Mouse (Mus musculus): Measurements from ENCODE around the gene Hmmr. TPM values are rescaled to one million over a fixed set of nuclear protein-coding genes. Genes with fewer than 3 reads are reported as not detected.

Gene Hmmr
- polyA plus RNA-seq, 1 experiment from 2014 or later = 5.0 TPM

GRCm38 (mm10) chr11:40693366-40693951, 39.8 kb downstream of the Hmmr start:
- no peaks in the 10 kb centered on the region for H3K36me3 ChIP-seq
- WGBS = under 1% methylated on average over 16 of the region's 16 CpGs
- peak overlapping the region; percentile 62 for H3K9ac ChIP-seq (replicated peaks)
- peaks cover 33% of the 10 kb centered on the region for H3K4me1 ChIP-seq
- peak overlapping the region; percentile 81 for H3K4me3 ChIP-seq (replicated peaks)
- H3K27ac ChIP-seq (replicated peaks) = peak overlapping the region; percentile 84
- no peaks in the 10 kb centered on the region for H3K27me3 ChIP-seq (replicated peaks)
- no peaks in the 10 kb centered on the region for H3K9me3 ChIP-seq (replicated peaks)
- ATAC-seq (ENCODE audit: low FRiP score) = no peak
- H3K4me2 ChIP-seq = peak overlapping the region; percentile 96

GRCm38 (mm10) chr11:40692511-40693365, 40.5 kb downstream of the Hmmr start:
- peak; percentile 97 for ATAC-seq (ENCODE audit: low FRiP score)
- H3K4me1 ChIP-seq = peaks cover 33% of the 10 kb centered on the region
- no peaks in the 10 kb centered on the region for H3K36me3 ChIP-seq
- H3K9me3 ChIP-seq (replicated peaks) = no peaks in the 10 kb centered on the region
- peak overlapping the region; percentile 62 for H3K9ac ChIP-seq (replicated peaks)
- H3K4me3 ChIP-seq (replicated peaks) = peak overlapping the region; percentile 81
- no peaks in the 10 kb centered on the region for H3K27me3 ChIP-seq (replicated peaks)
- WGBS = under 1% methylated on average over 36 of the region's 36 CpGs
- peak overlapping the region; percentile 96 for H3K4me2 ChIP-seq
- peak overlapping the region; percentile 84 for H3K27ac ChIP-seq (replicated peaks)

GRCm38 (mm10) chr11:40692101-40692509, 41.1 kb downstream of the Hmmr start:
- peak overlapping the region; percentile 62 for H3K9ac ChIP-seq (replicated peaks)
- peak overlapping the region; percentile 84 for H3K27ac ChIP-seq (replicated peaks)
- WGBS = under 1% methylated on average over 28 of the region's 28 CpGs
- H3K9me3 ChIP-seq (replicated peaks) = no peaks in the 10 kb centered on the region
- peak overlapping the region; percentile 81 for H3K4me3 ChIP-seq (replicated peaks)
- H3K4me1 ChIP-seq = peaks cover 33% of the 10 kb centered on the region
- H3K36me3 ChIP-seq = no peaks in the 10 kb centered on the region; the same call in 1 of the 2 replicates
- H3K27me3 ChIP-seq (replicated peaks) = no peaks in the 10 kb centered on the region
- peak overlapping the region; percentile 96 for H3K4me2 ChIP-seq
- peak; percentile 77 for ATAC-seq (ENCODE audit: low FRiP score)

- Histone ChIP-seq H3K4me2 (peak overlapping the region; percentile 96), H3K27me3 (replicated peaks) (no peaks in the 10 kb centered on the region), H3K9ac (replicated peaks) (peak overlapping the region; percentile 62; the same call in 1 of the 2 replicates), H3K27ac (replicated peaks) (no peak overlapping the region), H3K9me3 (replicated peaks) (no peaks in the 10 kb centered on the region), H3K36me3 (peaks cover 10% of the 10 kb centered on the region; the same call in 1 of the 2 replicates), H3K4me3 (replicated peaks) (peak overlapping the region; percentile 81; the same call in 1 of the 2 replicates), H3K4me1 (peaks cover 33% of the 10 kb centered on the region)
- 80% methylated on average over 5 of the region's 5 CpGs for WGBS
- ATAC-seq (ENCODE audit: low FRiP score) = no peak
Observed at GRCm38 (mm10) chr11:40690444-40691127, 42.6 kb downstream of the Hmmr start.

- Histone ChIP-seq H3K4me2 (no peak overlapping the region), H3K4me3 (replicated peaks) (no peak overlapping the region), H3K36me3 (peaks cover 66% of the 10 kb centered on the region), H3K4me1 (no peaks in the 10 kb centered on the region), H3K9me3 (replicated peaks) (no peaks in the 10 kb centered on the region), H3K27me3 (replicated peaks) (no peaks in the 10 kb centered on the region), H3K9ac (replicated peaks) (no peak overlapping the region), H3K27ac (replicated peaks) (no peak overlapping the region)
- 28% methylated on average over 3 of the region's 3 CpGs for WGBS
- no peak for ATAC-seq (ENCODE audit: low FRiP score)
Observed at GRCm38 (mm10) chr11:40683295-40683694, 49.9 kb downstream of the Hmmr start.

- WGBS = 92% methylated on average over 3 of the region's 3 CpGs
- peaks cover 74% of the 10 kb centered on the region for H3K36me3 ChIP-seq
Observed at GRCm38 (mm10) chr11:40682456-40682855, 50.8 kb downstream of the Hmmr start.

GRCm38 (mm10) chr11:40677169-40677568, 56.1 kb downstream of the Hmmr start:
- Histone ChIP-seq H3K4me1 (no peaks in the 10 kb centered on the region), H3K36me3 (peaks cover 53% of the 10 kb centered on the region), H3K4me3 (replicated peaks) (no peak overlapping the region), H3K9me3 (replicated peaks) (no peaks in the 10 kb centered on the region), H3K27ac (replicated peaks) (no peak overlapping the region), H3K27me3 (replicated peaks) (no peaks in the 10 kb centered on the region), H3K9ac (replicated peaks) (no peak overlapping the region), H3K4me2 (no peak overlapping the region)
- WGBS = 100% methylated on average over 1 of the region's 1 CpGs
- no peak for ATAC-seq (ENCODE audit: low FRiP score)

More at GRCm38 (mm10) chr11:40682456-40682855, 50.8 kb downstream of the Hmmr start:
- Histone ChIP-seq H3K9ac (replicated peaks) (no peak overlapping the region), H3K4me1 (no peaks in the 10 kb centered on the region), H3K27me3 (replicated peaks) (no peaks in the 10 kb centered on the region), H3K4me3 (replicated peaks) (no peak overlapping the region), H3K4me2 (no peak overlapping the region), H3K9me3 (replicated peaks) (no peaks in the 10 kb centered on the region), H3K27ac (replicated peaks) (no peak overlapping the region)
- ATAC-seq (ENCODE audit: low FRiP score) = no peak

- H3K9ac ChIP-seq (replicated peaks) = no peak overlapping the region
- no peaks in the 10 kb centered on the region for H3K9me3 ChIP-seq (replicated peaks)
- 85% methylated on average over 4 of the region's 4 CpGs for WGBS
- no peak overlapping the region for H3K4me3 ChIP-seq (replicated peaks)
- ATAC-seq (ENCODE audit: low FRiP score) = no peak
- no peak overlapping the region for H3K4me2 ChIP-seq
- H3K36me3 ChIP-seq = peaks cover 36% of the 10 kb centered on the region
- H3K4me1 ChIP-seq = no peaks in the 10 kb centered on the region
- no peak overlapping the region for H3K27ac ChIP-seq (replicated peaks)
- H3K27me3 ChIP-seq (replicated peaks) = no peaks in the 10 kb centered on the region
Observed at GRCm38 (mm10) chr11:40675014-40675730, 58.0 kb downstream of the Hmmr start.

Other genes starting within 250 kb of the Hmmr start
- gene Mat2b, start 38.2 kb downstream of the Hmmr start, polyA plus RNA-seq (2015; fragmentation: Nextera tagmentation; extraction: Ambion mirVana) = 55.3 and 66.0 TPM in 2 replicates
- 54.4 and 73.8 TPM in 2 replicates for gene Nudcd2, start 245 bp upstream of the Hmmr start, polyA plus RNA-seq (2015; fragmentation: Nextera tagmentation; extraction: Ambion mirVana)
- gene Ccng1, start 21.9 kb upstream of the Hmmr start, polyA plus RNA-seq (2015; fragmentation: Nextera tagmentation; extraction: Ambion mirVana) = 40.0 and 43.3 TPM in 2 replicates